Mouse (Mus musculus) heart, adult 2 months (tissue): ENCODE measurements around the gene Vwa8. TPM values are rescaled to one million over a fixed set of nuclear protein-coding genes. Genes with fewer than 3 reads are reported as not detected.
A peak's percentile ranks its signal among the peaks of the same experiment; 100 is the strongest.

Source experiments
- DNase-seq, 2 experiments: peaks; one replicate each; pipeline ENCODE4 v3.0.0; 2021
- H3K27ac ChIP-seq: fragments of 200-600 bp; 2 replicates; pipeline ENCODE4 v1.8.1; 2022
- H3K27me3 ChIP-seq: fragments of 200-500 bp; 2 replicates; pipeline ENCODE4 v1.6.1; 2012; ENCODE audit warnings: mild to moderate bottlenecking, low read length, inconsistent platforms, mixed read lengths; ENCODE audit not compliant: control insufficient read depth, insufficient read depth
- H3K36me3 ChIP-seq: fragments of 200-500 bp; 2 replicates; pipeline ENCODE4 v1.6.1; 2012; ENCODE audit warnings: low read length, inconsistent platforms; ENCODE audit not compliant: control insufficient read depth, insufficient read depth
- H3K4me1 ChIP-seq: fragments of 200-500 bp; 2 replicates; pipeline ENCODE4 v1.6.1; 2011; ENCODE audit warnings: low read length; ENCODE audit not compliant: control insufficient read depth, insufficient read depth
- H3K4me3 ChIP-seq: fragments of 200-600 bp; 2 replicates; pipeline ENCODE4 v1.8.1; 2022
- H3K79me2 ChIP-seq: fragments of 200-500 bp; replicated peaks from 2 replicates; pipeline ENCODE4 v1.6.1; 2012; ENCODE audit warnings: mild to moderate bottlenecking, inconsistent platforms, low read length, moderate library complexity, mixed read lengths; ENCODE audit not compliant: control insufficient read depth, insufficient read depth
- H3K9ac ChIP-seq: fragments of 200-500 bp; 2 replicates; pipeline ENCODE4 v1.6.1; 2012; ENCODE audit warnings: low read depth, mild to moderate bottlenecking, control low read depth, inconsistent platforms, low read length, mixed read lengths
- CTCF ChIP-seq: fragments of 200-600 bp; IDR thresholded peaks from 2 replicates; pipeline ENCODE4 v1.8.1; 2022; ENCODE audit warnings: antibody characterized with exemption, mild to moderate bottlenecking, moderate library complexity
- EP300 ChIP-seq: fragments of 200-500 bp; IDR thresholded peaks from 2 replicates; pipeline ENCODE4 v1.6.1; 2011; ENCODE audit warnings: low read depth, low read length, control low read depth; ENCODE audit not compliant: insufficient read depth
- POLR2A ChIP-seq: fragments of 200-500 bp; IDR thresholded peaks from 2 replicates; pipeline ENCODE4 v1.6.1; 2011; ENCODE audit warnings: mild to moderate bottlenecking, low read depth, low read length, control low read depth; ENCODE audit not compliant: insufficient read depth
- WGBS: fragments of 180-500 bp; shearing (Covaris S2); methylation state at CpG from one replicate; pipeline ENCODE4 v1.1.7; 2018; 5-methylcytosine and 5-hydroxymethylcytosine counted together
- intact Hi-C: fragments of 180-260 bp; cut with DNase I; formaldehyde crosslinking; loops from one replicate; pipeline ENCODE4 v1.15.1; 2025
- polyA plus RNA-seq: library from polyadenylated mRNA; depleted of rRNA; stranded (reverse); fragments of >200 nt; gene quantifications from 2 replicates; pipeline ENCODE4 v1.2.3, GENCODE M21; 2012
- total RNA-seq, 2 experiments: library from RNA; stranded (reverse); gene quantifications; 2 replicates each; pipeline ENCODE4 v1.2.3; 2021

Vwa8 gene
- total and polyA plus RNA-seq, 3 experiments, result 58.8 to 177 (median 150) TPM

DNA sequence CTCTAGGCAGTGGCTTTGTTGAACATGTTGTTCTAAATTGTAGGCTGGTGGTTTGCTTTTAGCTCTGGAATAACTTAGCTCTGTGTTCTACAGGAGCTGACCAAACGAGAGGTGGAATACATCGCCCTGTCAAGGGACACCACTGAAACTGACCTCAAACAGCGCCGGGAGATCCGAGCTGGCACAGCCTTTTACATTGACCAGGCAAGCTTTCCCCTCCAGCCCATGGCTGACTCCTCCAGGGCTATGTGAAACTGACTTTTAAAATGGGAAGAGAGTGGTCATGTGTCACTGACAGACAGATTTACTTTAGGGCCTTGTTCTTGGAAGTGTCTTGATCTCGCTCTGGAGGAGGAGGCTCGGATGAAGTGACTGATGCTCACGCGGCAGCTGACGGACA lies 63.2 kb downstream of the Vwa8 start:
- Histone ChIP-seq H3K36me3 (no peaks in the 10 kb centered on the region; the same call in 1 of the 2 replicates), H3K9ac (no peak overlapping the region), H3K27ac (no peak overlapping the region), H3K79me2 (no peaks in the 10 kb centered on the region; the same call in 1 of the 2 replicates), H3K27me3 (no peaks in the 10 kb centered on the region), H3K4me1 (no peaks in the 10 kb centered on the region; the same call in 1 of the 2 replicates), H3K4me3 (no peak overlapping the region)
- TF ChIP-seq POLR2A, result no peak
- no peak for TF ChIP-seq CTCF
- TF ChIP-seq EP300, result no peak
- DNase-seq, result no peak
- 90% methylated on average over 10 of the region's 10 CpGs for WGBS
- intact Hi-C loops, result no loop called here

DNA sequence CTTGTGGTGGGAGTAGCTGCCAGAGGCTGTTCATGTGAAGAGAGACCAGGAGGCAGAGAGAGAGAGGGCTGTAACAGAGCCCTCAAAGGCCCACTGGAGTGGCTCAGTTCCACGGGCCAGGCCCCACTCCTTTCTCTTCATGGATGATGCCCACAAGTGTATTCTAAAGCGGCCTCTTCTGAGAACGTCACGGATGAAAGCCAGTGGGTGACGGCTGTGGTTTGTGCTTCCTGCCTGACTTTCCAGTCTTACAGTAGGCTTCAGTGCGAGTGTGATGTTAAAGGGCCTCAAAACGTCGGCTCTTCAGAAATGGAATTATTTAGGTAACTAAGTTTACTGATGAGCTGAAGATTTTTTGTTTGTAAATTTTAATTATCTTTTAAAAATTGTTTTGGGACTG lies 65.3 kb downstream of the Vwa8 start:
- no peak overlapping the region for H3K27ac ChIP-seq
- no peaks in the 10 kb centered on the region; the same call in 1 of the 2 replicates for H3K4me1 ChIP-seq
- H3K27me3 ChIP-seq, result no peaks in the 10 kb centered on the region
- H3K36me3 ChIP-seq, result no peaks in the 10 kb centered on the region; the same call in 1 of the 2 replicates
- H3K4me3 ChIP-seq, result no peak overlapping the region
- no peak for DNase-seq
- no peak overlapping the region for H3K9ac ChIP-seq
- no peaks in the 10 kb centered on the region; the same call in 1 of the 2 replicates for H3K79me2 ChIP-seq
- intact Hi-C loops, result no loop called here
- WGBS, result 91% methylated on average over 8 of the region's 8 CpGs
- TF ChIP-seq CTCF, result no peak
- TF ChIP-seq POLR2A, result no peak
- TF ChIP-seq EP300, result no peak

DNA sequence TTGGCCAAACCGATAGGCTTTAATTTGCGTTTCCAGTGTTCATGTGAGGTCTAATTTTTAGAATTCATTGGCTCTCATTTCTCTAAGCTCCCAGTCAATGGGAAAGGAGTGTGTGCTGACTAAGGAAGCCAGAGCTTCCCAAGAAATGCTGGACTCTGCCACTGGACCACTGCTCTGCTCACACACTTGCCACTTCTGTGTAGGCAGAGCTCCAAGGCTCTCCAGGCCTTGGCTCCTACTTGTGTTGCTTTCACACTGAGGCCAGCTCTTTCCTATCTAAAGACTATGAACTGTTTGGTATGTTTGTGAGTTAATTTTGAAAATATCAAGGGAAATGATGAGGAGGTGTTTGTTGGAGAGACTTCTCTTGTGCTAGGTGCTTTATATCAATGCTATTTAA lies 67.8 kb downstream of the Vwa8 start:
- Histone ChIP-seq H3K9ac (no peak overlapping the region), H3K27ac (no peak overlapping the region), H3K36me3 (no peaks in the 10 kb centered on the region), H3K79me2 (no peaks in the 10 kb centered on the region), H3K4me3 (no peak overlapping the region), H3K27me3 (no peaks in the 10 kb centered on the region), H3K4me1 (no peaks in the 10 kb centered on the region; the same call in 1 of the 2 replicates)
- peak in 1 of 2 experiments; percentile 13 for DNase-seq
- no peak for TF ChIP-seq CTCF
- no peak for TF ChIP-seq EP300
- TF ChIP-seq POLR2A, result no peak
- 83% methylated on average over 2 of the region's 2 CpGs for WGBS
- intact Hi-C loops, result no loop called here

DNA sequence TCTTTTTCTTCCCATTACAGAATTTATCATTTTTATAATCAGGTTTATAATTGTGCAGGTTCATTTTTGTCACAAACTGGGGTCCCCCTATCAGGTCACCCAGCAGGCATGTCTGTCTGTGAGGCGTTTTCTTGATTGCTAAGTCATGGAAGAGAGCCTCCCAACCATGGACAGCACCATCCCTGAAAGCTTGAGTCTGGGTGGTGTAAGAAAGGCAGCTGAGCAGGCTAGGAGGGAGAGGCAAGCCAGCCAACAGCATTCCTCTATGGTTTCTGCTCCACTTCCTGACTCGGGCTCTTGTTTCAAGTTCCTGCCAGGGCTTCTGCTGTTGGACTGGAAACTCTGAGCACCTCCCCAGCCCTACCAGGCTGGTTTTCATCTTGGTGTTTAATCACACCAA lies 72.4 kb downstream of the Vwa8 start:
- no peak for DNase-seq
- Histone ChIP-seq H3K27ac (no peak overlapping the region), H3K9ac (no peak overlapping the region), H3K79me2 (no peaks in the 10 kb centered on the region), H3K36me3 (no peaks in the 10 kb centered on the region), H3K27me3 (no peaks in the 10 kb centered on the region), H3K4me3 (no peak overlapping the region), H3K4me1 (no peaks in the 10 kb centered on the region; the same call in 1 of the 2 replicates)
- intact Hi-C loops, result no loop called here
- no peak for TF ChIP-seq EP300
- no peak for TF ChIP-seq POLR2A
- TF ChIP-seq CTCF, result no peak
- 36% methylated on average over 2 of the region's 2 CpGs for WGBS

DNA sequence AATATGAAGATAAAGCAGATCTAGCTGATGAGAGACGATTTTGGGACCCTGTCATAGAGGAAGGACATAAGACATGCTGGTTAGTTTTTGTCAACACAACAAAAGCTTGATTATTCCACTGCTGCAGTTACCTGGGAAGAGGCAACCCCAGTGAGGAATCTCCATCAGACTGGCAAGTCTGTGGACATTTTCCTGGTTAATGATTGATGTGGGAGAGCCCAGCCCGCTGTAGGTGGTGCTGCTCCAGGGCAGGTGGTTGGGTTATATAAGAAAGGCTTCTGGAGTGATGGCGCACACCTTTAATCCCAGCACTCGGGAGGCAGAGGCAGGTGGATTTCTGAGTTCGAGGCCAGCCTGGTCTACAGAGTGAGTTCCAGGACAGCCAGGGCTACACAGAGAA lies 74.8 kb downstream of the Vwa8 start:
- intact Hi-C loops, result no loop called here
- Histone ChIP-seq H3K4me3 (no peak overlapping the region), H3K79me2 (no peaks in the 10 kb centered on the region), H3K36me3 (no peaks in the 10 kb centered on the region), H3K4me1 (no peaks in the 10 kb centered on the region; the same call in 1 of the 2 replicates), H3K9ac (no peak overlapping the region), H3K27ac (no peak overlapping the region), H3K27me3 (no peaks in the 10 kb centered on the region)
- 86% methylated on average over 5 of the region's 5 CpGs for WGBS
- DNase-seq, result no peak
- TF ChIP-seq CTCF (no peak), EP300 (no peak), POLR2A (no peak)

DNA sequence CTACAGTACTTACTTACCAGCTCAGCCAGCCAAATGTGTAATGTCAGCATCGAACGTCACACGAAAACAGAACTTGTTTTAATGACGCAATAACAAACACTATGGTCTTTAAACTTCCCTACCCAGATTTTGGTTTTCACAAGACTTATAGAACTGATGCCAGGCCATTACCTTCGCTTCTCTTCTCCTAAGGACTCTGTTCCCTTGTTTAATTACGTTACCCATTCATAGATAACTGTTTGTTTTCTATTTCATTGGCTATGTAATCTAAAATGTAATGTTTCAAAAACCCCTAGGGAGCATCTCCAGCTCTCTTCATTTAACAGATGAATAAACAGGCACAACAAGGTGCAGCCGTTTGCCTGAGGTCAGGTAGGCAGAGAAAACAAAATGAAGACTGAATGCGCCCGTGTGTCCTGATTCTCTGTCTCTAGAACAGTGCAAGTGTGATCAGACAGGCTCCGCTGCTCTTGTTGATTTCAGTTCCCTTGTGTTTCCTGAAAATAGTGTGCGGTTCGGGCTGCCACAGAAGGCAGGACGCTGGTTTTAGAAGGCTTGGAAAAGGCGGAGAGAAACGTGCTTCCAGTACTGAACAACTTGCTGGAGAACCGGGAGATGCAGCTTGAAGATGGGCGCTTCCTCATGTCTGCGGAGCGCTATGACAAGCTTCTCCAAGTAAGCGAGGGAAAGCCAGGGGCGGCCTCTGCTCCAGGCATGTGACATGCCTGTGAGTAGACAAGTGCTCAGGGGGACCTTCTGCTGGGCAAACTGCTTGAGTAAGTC lies 76.1 kb downstream of the Vwa8 start:
- no peak for DNase-seq
- WGBS, result 89% methylated on average over 21 of the region's 21 CpGs
- no peaks in the 10 kb centered on the region for H3K36me3 ChIP-seq
- no peaks in the 10 kb centered on the region for H3K4me1 ChIP-seq
- no peaks in the 10 kb centered on the region for H3K79me2 ChIP-seq
- intact Hi-C loops, result no loop called here
- no peak overlapping the region for H3K27ac ChIP-seq
- no peaks in the 10 kb centered on the region for H3K27me3 ChIP-seq
- no peak overlapping the region for H3K9ac ChIP-seq
- H3K4me3 ChIP-seq, result no peak overlapping the region
- TF ChIP-seq CTCF, result no peak
- TF ChIP-seq EP300, result no peak
- TF ChIP-seq POLR2A, result no peak
